Mouse (Mus musculus): Measurements from ENCODE around the gene Btn1a1. TPM values are rescaled to one million over a fixed set of nuclear protein-coding genes. Genes with fewer than 3 reads are reported as not detected.

Gene Btn1a1
- not detected for total RNA-seq (2021)

- no peak for DNase-seq
These were observed at the start of gene Btn1a1 for GRCm38 (mm10) chr13:23465600-23466109. Btn1a1 (minus strand) TSS chr13:23465901.

GRCm38 (mm10) chr13:23515281-23515680 is 49.6 kb upstream of the Btn1a1 start:
- DNase-seq, result no peak

GRCm38 (mm10) chr13:23513517-23513916 is 47.8 kb upstream of the Btn1a1 start:
- DNase-seq, result no peak

- DNase-seq, result no peak
These were observed 44.4 kb upstream of the Btn1a1 start for GRCm38 (mm10) chr13:23510127-23510526.

- DNase-seq, result no peak
These were observed 41.3 kb upstream of the Btn1a1 start for GRCm38 (mm10) chr13:23506819-23507515.

GRCm38 (mm10) chr13:23506351-23506750 is 40.6 kb upstream of the Btn1a1 start:
- no peak for DNase-seq

GRCm38 (mm10) chr13:23505662-23506345 is 40.1 kb upstream of the Btn1a1 start:
- no peak for DNase-seq

GRCm38 (mm10) chr13:23503797-23504196 is 38.1 kb upstream of the Btn1a1 start:
- DNase-seq, result peak in 1 of 2 experiments; percentile 44

GRCm38 (mm10) chr13:23502916-23503315 is 37.2 kb upstream of the Btn1a1 start:
- DNase-seq, result no peak

- DNase-seq, result no peak
These were observed 36.4 kb upstream of the Btn1a1 start for GRCm38 (mm10) chr13:23502031-23502567.

GRCm38 (mm10) chr13:23501511-23501910 is 35.8 kb upstream of the Btn1a1 start:
- no peak for DNase-seq

- DNase-seq, result peak; percentile 63 to 78
These were observed 34.9 kb upstream of the Btn1a1 start for GRCm38 (mm10) chr13:23500424-23501200.

GRCm38 (mm10) chr13:23499943-23500342 is 34.2 kb upstream of the Btn1a1 start:
- DNase-seq, result no peak

- no peak for DNase-seq
These were observed 33.0 kb upstream of the Btn1a1 start for GRCm38 (mm10) chr13:23498653-23499052.

- peak; percentile 42 to 62 for DNase-seq
These were observed 32.1 kb upstream of the Btn1a1 start for GRCm38 (mm10) chr13:23497656-23498321.

- DNase-seq, result no peak
These were observed 29.8 kb upstream of the Btn1a1 start for GRCm38 (mm10) chr13:23495526-23495925.

- DNase-seq, result no peak
These were observed 26.3 kb upstream of the Btn1a1 start for GRCm38 (mm10) chr13:23491990-23492389.

GRCm38 (mm10) chr13:23491263-23491662 is 25.6 kb upstream of the Btn1a1 start:
- no peak for DNase-seq

- no peak for DNase-seq
These were observed 25.2 kb upstream of the Btn1a1 start for GRCm38 (mm10) chr13:23490863-23491262.

- DNase-seq, result peak; percentile 51 to 60
These were observed 23.0 kb upstream of the Btn1a1 start, which contains the start of gene Btn2a2 for GRCm38 (mm10) chr13:23488400-23489322. Btn2a2 (minus strand) TSS chr13:23488857.

GRCm38 (mm10) chr13:23485271-23485670 is 19.6 kb upstream of the Btn1a1 start:
- no peak for DNase-seq
